Mouse (Mus musculus) activated CD4-positive, CD25-positive, alpha-beta regulatory T cell, adult 4 months (primary cell): ENCODE data around the gene Man2a1. TPM values are rescaled to one million over a fixed set of nuclear protein-coding genes. Genes with fewer than 3 reads are reported as not detected.
"Not testable (repeated sequence)": the region's sequence is repeated elsewhere in the genome, so short reads cannot be mapped to it uniquely, and the experiment has no call there.

Experiments used
- ATAC-seq: one replicate; pipeline ENCODE4 v1.8.0; 2017
- polyA plus RNA-seq, 2 experiments: library from polyadenylated mRNA; unstranded; fragments of 100-300 nt; shearing (Covaris generic); gene quantifications; one replicate each; pipeline ENCODE4 v1.2.1; 2017

The Man2a1 gene
- polyA plus RNA-seq, 2 experiments from 2014 or later, result 11.8 to 13.5 TPM

DNA sequence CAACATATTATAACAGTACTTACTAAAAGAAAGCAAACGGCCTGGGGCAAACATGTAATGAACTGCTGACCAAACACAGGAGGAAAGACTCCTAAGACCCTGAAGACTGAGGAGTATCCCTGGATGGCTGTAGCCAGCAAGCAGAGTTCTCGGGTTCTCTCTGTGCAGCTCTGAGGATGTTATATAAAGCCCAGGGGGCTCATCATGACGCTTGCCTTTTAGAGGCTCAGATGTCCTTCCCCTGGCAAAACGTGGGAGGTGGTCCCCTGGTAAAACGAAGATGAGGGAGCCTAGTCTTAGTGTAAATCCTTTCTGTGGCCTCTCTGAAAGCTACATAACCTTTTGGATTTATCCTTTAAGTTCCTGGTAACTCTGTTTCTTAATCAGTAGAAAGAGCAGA is 119.2 kb downstream of the Man2a1 start:
- no peak for ATAC-seq

DNA sequence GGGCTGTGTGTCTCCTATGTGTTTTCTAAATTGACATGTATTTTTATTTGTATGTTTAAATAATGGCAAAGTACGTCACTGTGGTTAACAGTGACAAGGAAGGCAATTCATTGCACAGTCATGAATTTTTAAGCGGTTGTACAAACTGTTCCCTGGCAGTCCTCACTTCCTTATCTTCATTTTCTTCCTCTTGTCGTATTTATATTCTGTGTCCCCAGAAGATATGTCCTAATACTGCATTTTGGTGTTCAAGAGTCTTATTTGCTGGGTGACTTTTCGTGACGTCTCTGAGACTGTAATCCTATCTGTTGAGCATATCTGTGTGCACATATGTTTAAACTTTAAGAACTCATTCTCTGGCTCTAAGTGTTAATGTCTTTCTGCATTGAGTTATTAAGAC is 120.6 kb downstream of the Man2a1 start:
- ATAC-seq, result no peak

DNA sequence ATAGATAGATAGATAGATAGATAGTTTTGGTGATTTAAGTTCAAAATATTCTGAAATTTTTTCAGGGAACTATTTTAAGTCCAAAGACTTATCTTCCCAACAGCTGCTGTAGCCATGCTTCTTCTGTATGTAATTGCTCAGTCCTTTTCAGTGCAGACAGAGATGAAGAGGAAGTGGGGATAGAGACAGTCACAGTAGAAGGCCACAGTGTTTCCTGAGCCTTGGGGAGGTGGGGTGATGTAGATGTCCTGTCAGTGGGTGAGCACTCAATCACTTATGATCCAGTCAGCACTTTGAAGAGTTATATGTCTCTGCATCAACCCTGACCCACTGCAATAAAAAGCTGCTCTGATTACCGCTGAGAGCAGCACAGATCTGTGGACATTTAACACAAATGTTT is 122.6 kb downstream of the Man2a1 start:
- peak; percentile 32 for ATAC-seq

DNA sequence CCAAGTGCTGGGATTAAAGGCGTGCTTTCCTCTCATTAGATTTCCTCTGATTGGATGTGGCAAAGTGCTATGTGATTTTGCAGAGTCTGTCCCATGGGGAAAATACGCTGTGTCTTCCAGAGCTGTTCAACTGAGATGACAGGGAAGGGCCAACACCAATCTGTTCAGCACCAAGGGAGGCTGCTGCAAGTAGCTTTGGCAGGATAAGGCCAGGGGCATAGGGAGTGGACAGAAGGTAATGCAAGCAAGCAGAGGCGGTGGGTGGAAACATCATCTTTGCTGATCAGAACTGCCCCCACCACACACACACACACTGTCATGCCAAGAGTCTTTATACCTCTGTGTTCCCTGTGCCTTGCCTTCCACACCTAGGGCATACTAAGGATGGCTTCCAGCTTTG is 124.7 kb downstream of the Man2a1 start:
- ATAC-seq, result no peak

DNA sequence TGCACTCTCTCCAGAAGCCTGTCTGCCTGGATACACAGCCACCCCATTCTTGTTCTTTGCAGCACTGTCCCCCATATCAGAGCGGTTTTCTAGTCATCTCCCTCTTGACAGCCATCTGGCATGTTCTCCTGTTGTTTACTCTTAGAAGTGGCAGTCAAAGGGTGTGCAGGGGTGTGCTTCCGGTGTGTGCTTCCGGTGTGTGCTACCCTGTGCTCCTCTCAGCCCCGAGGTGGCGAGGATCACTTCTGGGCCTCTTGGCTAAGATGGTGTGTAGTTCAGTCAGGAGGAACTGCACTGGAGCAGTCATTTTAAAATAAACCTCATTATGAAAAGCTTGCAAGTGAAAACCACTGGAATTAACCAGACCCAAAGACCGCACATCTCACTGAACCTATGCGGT is 125.5 kb downstream of the Man2a1 start:
- ATAC-seq, result peak; percentile 92

DNA sequence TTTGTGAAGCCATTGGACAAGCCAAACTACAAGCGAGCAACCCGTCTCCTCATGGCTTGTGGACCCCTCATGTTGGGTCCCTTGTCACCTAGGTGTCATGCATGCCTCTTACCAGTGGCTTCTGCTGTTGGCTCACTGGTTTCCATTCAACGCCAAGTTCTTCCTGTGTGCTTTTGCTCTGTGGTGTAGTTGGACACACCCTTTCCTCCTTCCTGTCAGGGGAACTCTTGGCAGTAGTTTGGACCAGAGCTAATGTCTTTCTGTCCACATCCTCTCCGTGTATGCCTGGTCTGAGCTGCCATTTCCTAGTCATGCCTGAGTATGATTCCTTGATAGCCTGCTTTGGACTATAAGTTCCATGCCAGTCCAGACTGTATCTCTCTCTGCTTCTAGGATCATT is 135.0 kb downstream of the Man2a1 start:
- ATAC-seq, result peak; percentile 75

DNA sequence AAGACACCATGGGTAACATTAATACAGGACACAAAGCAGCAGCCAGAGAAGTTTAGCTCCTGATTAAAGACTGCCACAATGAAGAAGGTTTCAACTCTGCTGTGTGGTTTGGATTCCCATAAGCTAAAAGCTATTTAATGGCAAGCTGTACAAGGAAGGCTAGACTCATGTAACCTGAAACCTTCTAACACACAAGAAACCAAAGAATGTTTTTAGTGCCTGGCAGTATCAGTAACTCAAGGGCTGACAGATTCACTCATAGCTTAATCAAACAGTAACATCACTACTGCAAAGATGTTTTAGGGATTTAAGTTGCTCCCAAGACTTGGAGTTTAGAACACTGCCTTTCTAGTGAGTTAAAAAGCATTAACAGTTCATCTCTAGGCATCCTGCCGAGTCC is 137.4 kb downstream of the Man2a1 start:
- no peak for ATAC-seq

DNA sequence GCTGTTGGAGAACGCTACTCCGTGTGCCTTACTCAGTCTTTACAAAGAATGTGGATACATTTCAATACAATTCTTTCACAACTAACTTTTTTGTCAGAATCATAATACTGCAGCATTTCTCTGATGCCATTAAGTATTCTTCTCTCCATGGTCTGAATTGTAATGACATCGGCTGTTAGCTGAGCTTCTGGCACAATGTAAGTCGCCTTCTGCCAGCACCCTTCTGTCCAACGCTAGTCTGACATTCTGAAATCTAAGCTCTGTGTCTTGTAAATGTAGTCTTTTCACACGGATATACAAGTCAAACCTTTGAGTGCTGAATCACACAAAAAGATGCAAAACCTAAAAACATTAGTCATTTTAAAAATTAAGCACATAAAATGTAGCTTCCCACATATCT is 138.6 kb downstream of the Man2a1 start:
- no peak for ATAC-seq

DNA sequence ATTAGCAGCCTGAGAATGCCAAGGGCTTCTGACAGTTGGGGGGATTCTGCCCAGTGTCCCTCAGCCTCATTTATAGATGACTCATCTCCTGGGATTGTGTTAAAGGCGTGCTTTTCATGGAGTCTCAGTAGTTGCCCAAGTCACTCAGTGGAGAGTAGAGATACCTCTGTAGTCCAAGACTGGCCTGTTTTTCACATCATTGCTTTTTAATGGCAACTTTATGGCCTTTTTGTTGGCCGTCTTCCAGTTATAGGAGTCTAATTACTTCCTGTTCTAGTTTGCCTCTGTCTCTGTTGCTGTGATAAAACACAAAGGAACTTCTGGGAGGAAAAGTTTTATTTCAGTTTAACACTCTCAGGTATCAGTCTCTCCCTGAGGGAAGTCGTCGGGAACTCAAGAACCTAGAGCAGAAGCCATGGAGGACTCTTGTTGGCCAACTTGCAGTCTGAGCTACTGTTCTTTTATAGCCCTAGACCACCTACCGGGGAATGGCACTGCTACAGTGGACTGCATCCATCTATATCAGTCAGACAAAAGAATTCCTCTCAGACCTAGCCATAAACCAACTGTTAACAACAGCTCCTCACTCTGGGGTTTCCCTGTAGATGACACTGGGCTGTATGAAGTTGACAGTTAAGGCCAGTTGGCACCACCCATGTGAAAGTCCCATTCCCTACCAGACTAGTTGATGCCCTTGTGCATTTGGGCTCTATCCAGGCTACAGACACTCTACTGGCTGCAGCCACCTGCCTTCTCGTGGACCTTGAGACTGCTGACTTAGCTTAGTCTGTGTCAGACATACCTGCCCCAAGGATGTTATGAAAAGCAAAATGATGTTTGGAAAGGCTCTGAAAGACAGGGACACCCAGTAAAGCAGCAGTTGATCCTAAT is 142.4 kb downstream of the Man2a1 start:
- no peak for ATAC-seq

DNA sequence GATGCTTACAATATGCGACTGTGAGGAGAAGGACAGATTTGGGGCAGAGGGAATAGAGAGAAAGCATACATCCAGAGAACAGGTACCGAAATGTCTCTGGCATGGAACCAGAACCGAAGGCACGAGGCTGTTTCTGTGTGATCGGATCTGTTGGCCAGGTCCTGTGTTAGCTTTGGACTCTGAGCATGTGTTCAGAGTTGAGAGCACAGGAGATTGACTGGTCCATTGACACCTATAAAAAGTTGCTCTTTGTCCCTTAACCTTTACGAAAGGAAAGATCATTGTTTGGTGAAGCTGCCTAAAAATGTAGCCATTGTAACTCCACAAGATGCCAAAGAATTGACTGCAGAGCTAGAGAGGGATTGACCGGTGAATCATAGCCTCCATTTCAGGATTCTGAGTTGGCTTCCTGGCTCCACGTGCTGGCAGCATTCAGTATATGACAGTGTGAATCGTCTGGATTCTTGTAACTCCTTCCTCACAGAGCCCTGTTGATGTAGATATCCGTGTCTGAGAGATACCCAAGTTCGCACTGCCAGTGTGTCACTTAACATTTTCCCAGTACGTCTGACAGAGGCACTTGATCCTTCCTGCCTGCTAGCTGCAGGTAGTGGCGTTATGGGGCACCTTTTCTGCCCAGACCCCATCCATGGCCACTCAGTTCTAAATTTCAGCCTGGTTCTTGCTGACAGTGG is 143.2 kb downstream of the Man2a1 start:
- no peak for ATAC-seq

DNA sequence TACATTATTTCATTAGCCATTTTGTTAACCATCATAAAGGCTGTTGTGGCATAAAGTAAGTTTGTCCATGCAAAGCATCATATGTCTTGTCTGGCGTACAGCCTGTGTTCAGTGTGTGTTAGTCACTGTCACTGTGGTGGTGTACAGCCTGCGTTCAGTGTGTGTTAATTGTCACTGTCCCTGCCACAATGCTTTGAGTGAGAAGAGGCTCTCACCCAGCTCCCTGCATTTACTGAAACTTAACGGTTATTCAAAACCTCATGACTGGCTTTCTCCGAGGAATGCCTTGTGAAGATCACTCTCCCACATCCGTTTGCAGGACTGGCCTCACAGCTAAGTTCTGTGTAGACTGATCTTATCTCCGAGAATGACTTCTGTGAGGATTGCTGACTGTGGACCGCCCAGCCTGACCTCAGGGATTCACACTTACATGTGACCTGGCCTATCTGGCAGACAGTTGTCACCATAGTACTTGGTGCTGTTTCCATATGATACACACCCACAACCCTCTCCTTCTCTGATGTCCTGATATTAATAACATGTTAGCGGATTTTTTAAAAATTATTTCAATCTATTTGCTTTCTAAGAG is 146.2 kb downstream of the Man2a1 start:
- ATAC-seq, result no peak

DNA sequence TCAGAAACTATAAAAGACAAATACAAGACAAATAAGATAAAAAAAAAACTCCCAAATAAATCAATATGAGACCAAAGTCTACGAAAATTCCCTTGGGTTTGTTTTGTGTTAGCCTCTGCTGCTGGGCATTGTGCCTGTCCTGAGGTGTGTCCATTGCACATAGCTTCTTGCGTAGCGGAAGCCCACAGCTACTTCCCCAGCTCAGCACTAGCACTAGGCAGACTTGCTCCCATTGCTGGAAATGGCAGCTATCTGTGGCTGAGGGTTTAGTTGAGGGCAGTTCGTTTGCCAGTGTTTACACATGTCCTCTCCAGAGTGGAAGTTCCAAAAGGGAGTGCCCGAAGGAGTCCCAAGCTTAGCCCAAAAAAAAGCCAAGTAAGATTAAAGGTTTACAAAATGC is 146.9 kb downstream of the Man2a1 start:
- no peak for ATAC-seq

DNA sequence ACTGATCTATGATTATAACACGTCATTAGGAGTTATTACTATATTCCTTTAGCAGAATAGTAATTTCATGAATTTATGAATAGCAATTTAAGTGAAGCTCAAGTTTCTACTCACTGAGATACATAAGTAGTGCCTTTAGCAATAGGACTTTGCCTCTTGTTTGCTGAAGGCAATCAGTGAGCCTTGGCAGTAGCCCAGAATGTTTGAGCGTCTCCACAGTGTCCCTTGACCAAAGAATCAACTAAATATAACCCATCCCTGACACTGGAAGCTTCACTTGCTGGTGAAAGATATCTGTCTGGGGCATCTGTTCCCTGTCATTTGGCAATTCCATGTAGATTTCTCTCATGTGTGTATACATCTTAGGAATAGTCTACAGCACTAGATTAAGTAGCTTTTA is 147.6 kb downstream of the Man2a1 start:
- ATAC-seq, result no peak

DNA sequence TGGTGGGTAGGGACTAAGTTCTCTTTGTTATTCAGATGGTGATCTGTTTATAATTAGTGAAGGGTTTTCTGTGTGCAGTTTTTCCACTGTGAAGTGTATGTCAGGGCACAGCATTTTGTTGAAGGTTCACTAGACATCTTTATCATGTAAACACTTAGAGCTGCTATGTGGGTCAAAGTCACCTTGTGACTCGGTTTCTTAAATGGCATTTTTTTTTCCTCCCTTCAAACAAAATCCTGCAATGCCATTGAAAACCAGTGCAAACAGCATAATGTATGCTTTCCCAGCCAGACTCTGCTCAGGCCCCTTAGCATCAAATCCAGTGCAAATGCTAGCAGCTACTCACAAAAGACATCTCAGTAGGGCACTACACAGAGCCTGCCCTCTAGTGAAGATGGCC is 148.6 kb downstream of the Man2a1 start:
- ATAC-seq, result no peak

DNA sequence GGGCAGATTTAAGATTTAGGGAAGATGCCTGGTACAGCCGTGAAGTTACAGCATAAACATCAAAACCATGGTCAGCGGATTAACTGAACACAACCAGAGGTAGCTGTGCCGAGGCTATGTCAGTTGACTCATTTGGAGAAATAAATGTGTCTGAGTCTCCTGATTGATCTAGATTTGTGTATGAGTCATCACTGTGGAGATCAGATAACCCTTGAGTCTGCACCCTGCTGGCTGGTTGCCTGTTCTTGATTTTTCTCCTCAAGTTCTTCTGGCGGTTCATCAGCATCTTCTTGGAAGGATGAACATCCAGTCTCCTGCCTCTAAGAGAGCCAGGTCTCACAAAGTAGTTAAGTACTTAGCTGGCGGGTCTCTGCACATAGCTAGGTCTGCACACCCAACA is 150.7 kb downstream of the Man2a1 start:
- peak; percentile 54 for ATAC-seq

DNA sequence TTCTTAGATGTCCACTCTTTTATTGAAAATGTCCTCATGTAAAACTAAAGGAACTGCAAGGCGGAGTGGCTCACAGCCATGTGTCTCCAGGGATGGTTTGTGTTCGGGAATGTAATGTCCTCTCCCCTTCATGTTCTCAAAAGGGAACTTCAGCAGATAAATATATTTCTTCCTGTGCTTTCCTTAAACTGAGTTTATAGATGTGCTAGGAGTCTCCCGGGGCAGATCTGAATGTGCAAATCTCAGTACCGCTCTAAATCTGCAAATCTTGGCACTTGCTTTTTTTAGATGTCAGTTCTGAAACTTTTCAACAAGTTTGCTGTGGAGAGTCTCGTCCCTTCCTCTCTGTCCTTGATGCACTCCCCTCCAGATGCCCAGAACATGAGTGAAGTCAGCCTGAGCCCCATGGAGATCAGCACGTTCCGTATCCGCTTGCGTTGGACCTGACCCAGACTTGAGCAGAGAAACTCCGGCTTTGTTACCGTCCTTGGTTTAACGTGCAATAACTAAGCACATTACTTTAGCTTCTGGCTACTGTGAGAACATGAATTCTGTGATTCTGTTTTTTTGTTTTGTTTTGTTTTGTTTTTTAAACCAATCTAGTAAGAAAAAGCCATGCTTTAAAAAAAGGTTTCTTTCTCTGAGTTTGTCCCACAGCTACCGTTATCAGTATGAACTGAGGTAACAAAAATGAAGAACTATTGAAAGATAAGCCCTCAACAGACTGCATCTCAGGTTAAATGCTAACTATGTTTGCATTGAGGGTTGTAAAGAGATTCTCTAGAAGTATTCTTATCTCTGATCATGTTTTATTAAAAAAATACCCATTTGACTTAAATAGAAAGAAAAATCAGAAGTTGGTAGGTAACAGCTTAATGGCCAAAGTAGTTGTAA is 151.8 kb downstream of the Man2a1 start:
- no peak for ATAC-seq

DNA sequence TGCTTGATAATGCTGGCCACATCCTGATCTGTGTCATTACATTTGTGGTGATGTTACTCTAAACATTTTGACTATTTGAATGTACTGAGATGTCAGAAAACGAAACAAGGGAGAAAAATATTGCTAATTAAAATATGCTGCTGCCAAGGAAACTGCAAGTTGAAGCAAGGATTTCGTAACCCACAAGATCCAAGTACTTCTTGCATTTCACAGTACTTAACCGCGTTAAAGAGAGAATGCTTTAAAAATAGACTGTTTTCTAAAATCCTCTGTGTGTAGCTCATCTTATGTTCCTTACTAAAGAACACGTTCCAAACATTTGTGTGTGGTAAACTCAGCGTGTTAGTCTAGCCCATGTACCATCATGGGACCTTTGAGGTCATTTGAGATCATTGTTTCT is 153.0 kb downstream of the Man2a1 start:
- no peak for ATAC-seq

DNA sequence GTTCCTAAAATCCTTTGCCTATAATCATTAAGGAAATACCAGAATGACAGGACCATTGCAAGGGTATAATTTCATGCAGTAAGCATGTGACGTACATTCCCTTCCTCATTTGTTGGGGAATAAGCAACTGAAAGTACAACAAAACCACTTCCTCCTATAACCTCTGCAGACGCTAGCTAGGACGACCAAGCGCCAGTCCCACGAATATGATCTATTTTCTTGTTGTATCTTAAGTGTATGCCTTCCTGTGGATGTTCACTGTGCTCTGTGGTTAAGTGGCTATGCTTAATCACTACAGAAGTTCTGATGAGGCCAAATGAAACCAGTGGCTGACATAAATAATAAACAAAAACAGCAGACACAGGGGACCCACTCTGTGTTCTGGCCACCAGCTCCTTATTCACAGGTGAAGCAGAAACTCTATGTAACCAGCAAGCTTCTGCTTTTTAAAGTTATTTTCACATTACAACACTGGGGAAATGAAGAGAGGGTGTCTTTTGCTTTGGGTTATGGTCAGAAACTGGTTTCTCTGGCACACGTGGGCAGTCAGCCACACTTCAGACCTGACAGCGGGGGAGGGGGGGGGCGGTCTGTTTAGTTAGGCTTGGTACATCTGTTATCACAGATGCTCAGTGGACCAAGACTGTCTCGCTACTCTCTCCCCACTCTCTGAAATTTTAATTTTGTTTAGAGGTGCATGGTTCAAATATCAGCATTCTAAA is 153.8 kb downstream of the Man2a1 start:
- peak; percentile 80 for ATAC-seq

DNA sequence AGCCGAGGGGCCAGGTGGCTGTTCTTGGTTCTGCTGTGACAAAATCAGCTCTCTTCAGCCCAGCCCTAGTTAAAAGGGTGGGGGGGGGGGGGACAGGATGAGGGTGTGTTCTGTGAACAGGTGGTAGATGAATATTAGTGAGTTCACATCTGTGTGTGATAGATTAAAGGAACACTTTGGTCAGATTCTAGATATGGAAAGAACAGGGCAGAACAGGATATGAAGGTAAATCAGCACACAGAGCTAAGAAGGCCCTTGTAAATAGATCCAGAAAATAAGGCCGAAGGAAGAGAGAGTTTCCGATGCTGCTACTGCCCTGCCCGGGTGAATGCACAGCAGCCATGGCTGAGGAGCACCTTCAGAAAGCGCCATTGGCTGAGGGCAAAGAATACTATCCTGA is 154.7 kb downstream of the Man2a1 start:
- ATAC-seq, result peak; percentile 21

DNA sequence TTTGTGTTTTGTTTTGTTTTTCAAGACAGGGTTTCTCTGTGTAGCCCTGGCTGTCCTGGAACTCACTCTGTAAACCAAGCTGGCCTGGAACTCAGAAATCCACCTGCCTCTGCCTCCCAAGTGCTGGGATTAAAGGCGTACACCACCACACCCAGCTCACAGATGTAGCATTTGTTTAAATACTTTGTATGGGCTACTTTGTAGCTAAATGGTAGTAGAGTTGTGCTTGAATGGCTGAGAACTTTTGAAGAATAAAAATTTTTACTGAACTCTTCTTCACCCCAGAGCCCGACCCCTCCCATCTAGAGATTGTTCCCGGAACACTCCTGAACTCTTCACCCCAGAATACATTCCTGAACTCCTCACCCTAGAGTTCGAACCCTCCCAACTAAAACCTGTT is 162.1 kb downstream of the Man2a1 start:
- ATAC-seq, result not testable (repeated sequence)

DNA sequence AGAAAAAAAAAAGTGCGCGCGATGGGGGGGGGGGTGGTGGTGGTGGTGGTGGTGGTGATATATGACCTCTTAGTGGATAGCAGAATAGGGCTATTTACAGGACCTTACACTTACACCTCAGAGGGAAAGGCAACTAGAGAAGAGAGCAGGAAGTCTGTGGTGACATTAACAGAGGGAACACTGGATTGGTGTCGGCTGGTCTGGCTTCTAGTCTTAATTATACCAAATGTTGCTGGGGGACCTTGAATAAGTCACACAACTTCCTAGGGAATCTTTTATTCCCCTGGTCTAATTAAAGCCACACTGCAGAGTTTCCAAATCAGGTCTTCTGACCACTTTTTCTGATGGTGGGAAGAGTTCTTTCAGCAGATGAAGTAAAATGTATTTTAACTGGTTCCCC is 163.0 kb downstream of the Man2a1 start:
- ATAC-seq, result no peak
